Mouse (Mus musculus): ENCODE results near the gene Med25.

GRCm38 (mm10) chr7:44867010-44867702 is 25.4 kb downstream of the Med25 start:
- TF ChIP-seq FLI1 (IDR thresholded peaks at IDR 0.05; ENCODE audit: low read length), result no peak
- no peak for TF ChIP-seq GATA1 (IDR thresholded peaks at IDR 0.05; ENCODE audit: borderline replicate concordance, low read length)
